Mouse (Mus musculus) olfactory bulb, adult 2 months (tissue): Measurements from ENCODE around the gene Fiz1.

ENCODE experiments used
- CTCF ChIP-seq: fragments of 200-500 bp; IDR thresholded peaks from 2 replicates; pipeline ENCODE4 v1.5.1; 2012; ENCODE audit warnings: low read depth, mild to moderate bottlenecking, low read length, moderate library complexity; ENCODE audit not compliant: insufficient read depth
- POLR2A ChIP-seq: fragments of 200-500 bp; IDR thresholded peaks from 2 replicates; pipeline ENCODE4 v1.6.1; 2012; ENCODE audit warnings: mild to moderate bottlenecking, low read depth, low read length, moderate library complexity; ENCODE audit not compliant: insufficient read depth

GRCm38 (mm10) chr7:5058631-5059030 is 44.1 kb upstream of the Fiz1 start:
- no peak for TF ChIP-seq CTCF
- no peak for TF ChIP-seq POLR2A
